Mouse (Mus musculus) neural tube, embryonic 13.5 days (tissue): ENCODE data around the gene Cyp2d9. TPM values are rescaled to one million over a fixed set of nuclear protein-coding genes. Genes with fewer than 3 reads are reported as not detected.
"Not testable (repeated sequence)": the region's sequence is repeated elsewhere in the genome, so short reads cannot be mapped to it uniquely, and the experiment has no call there.

Experiments
- ATAC-seq: fragments of 200-750 bp; cut with Nextera tagmentation; 2 replicates; pipeline ENCODE4 v1.8.0; 2017; ENCODE audit warnings: low read depth, mild to moderate bottlenecking, moderate TSS enrichment, moderate library complexity
- H3K27ac ChIP-seq: fragments of 300-500 bp; sonication (generic); replicated peaks from 2 replicates; pipeline ENCODE4 v1.5.1; 2015; ENCODE audit warnings: moderate library complexity, mild to moderate bottlenecking, inconsistent platforms
- H3K27me3 ChIP-seq: fragments of 300-500 bp; sonication (generic); 2 replicates; pipeline ENCODE4 v1.6.1; 2015; ENCODE audit warnings: mild to moderate bottlenecking, inconsistent platforms
- H3K36me3 ChIP-seq: fragments of 300-500 bp; sonication (generic); 2 replicates; pipeline ENCODE4 v1.6.1; 2015; ENCODE audit warnings: mild to moderate bottlenecking, inconsistent platforms
- H3K4me1 ChIP-seq: fragments of 300-500 bp; sonication (generic); replicated peaks from 2 replicates; pipeline ENCODE4 v1.6.1; 2015; ENCODE audit warnings: inconsistent platforms
- H3K4me2 ChIP-seq: fragments of 300-500 bp; sonication (generic); 2 replicates; pipeline ENCODE4 v1.6.1; 2015; ENCODE audit warnings: inconsistent platforms, mild to moderate bottlenecking, moderate library complexity
- H3K4me3 ChIP-seq: fragments of 300-500 bp; sonication (generic); 2 replicates; pipeline ENCODE4 v1.5.1; 2015; ENCODE audit warnings: mild to moderate bottlenecking, inconsistent platforms
- H3K9ac ChIP-seq: fragments of 300-500 bp; sonication (generic); 2 replicates; pipeline ENCODE4 v1.6.1; 2015; ENCODE audit warnings: moderate library complexity, mild to moderate bottlenecking, inconsistent platforms
- H3K9me3 ChIP-seq: fragments of 300-500 bp; sonication (generic); 2 replicates; pipeline ENCODE4 v1.6.1; 2016; ENCODE audit warnings: inconsistent platforms
- WGBS: fragments of 180-500 bp; shearing (Covaris S2); methylation state at CpG from one replicate; pipeline ENCODE4 v1.1.7; 2015; 5-methylcytosine and 5-hydroxymethylcytosine counted together
- polyA plus RNA-seq: library from polyadenylated mRNA; unstranded; fragments of >200 nt; fragmentation: Nextera tagmentation; extraction: Ambion mirVana; gene quantifications from 2 replicates; pipeline ENCODE4 v1.2.1, GENCODE M21; 2015

The Cyp2d9 gene
- polyA plus RNA-seq, result not detected in 2 replicates

DNA sequence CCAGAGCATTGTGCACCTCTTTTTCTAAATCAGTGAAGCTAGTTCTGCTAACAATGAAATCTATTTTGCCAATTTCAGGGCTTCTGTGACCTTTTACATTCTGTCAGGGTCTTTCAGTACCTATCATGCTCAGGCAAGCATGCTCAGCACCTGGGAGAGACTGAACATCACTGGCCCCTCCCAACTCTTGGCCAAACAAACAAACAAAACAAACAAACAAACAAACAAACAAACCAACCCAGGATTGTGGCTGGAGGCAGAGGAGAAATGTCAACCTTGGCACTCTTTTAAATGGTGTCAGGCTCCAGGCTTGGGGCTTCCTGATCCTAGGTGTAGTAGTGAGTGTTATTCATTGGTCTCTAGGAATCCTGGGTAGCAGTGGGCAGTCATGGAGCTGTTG, at the start of gene Cyp2d9:
Gene Cyp2d9, plus strand, starts transcription at position 301 of the 400 bp plus-strand sequence.
- Histone ChIP-seq H3K9ac (no peak within 1 kb of the TSS), H3K27ac (no peak within 1 kb of the TSS), H3K36me3 (no peaks in the 10 kb centered on the region), H3K27me3 (no peaks in the 10 kb centered on the region), H3K4me2 (no peak within 1 kb of the TSS), H3K9me3 (peaks cover 18% of the 10 kb centered on the region), H3K4me3 (no peak within 1 kb of the TSS), H3K4me1 (no peaks in the 10 kb centered on the region)
- no peak for ATAC-seq

DNA sequence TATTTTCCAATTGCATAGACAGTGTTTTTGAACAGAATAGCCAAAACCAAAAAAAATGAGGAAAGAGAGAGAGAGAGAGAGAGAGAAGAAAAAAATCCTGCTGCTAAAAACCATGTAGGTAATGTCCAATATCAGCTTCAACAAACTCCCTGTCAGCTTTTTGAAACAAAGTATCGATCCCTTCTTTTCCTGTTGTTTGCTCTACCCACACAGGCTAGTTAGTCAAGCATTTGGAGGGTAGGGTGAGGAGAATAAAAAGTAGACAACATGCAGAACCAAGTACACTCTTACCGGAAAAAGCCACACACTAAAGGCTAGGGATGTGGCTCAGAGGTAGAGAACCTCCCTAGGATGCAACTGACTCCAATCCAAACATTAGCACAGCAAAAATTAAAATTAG, 47.5 kb upstream of the Cyp2d9 start:
- no peak for ATAC-seq
- WGBS, result 92% methylated on average over 2 of the region's 2 CpGs

DNA sequence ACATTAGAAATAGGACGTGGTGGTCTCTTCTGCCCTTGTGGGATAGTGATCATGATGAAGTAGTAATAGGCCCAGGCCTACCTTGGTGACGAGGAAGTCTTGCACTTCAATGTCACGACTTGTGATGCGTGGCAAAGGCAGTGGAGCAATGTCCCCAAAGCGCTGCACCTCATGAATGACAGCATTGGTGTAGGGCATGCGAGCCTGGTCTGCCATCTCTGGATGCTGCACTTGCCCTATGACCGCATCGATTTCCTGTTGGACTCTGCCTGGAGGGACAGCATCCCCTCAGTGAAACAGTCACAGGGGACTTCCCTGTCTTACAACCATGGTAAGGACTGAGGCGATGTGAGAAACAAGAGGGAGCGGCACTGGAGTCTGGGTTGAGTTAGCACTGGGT, 43.3 kb upstream of the Cyp2d9 start:
- ATAC-seq, H3K4me1 ChIP-seq, H3K27ac ChIP-seq, H3K36me3 ChIP-seq, H3K4me2 ChIP-seq, H3K4me3 ChIP-seq, H3K9ac ChIP-seq, H3K9me3 ChIP-seq, H3K27me3 ChIP-seq: not testable (repeated sequence)
- 91% methylated on average over 10 of the region's 10 CpGs for WGBS

More for the DNA sequence above, 47.5 kb upstream of the Cyp2d9 start:
- Histone ChIP-seq H3K4me3 (no peak overlapping the region), H3K36me3 (no peaks in the 10 kb centered on the region), H3K27ac (no peak overlapping the region), H3K27me3 (no peaks in the 10 kb centered on the region; the same call in 1 of the 2 replicates), H3K9me3 (no peaks in the 10 kb centered on the region), H3K4me2 (no peak overlapping the region), H3K4me1 (peaks cover 3% of the 10 kb centered on the region), H3K9ac (no peak overlapping the region)

DNA sequence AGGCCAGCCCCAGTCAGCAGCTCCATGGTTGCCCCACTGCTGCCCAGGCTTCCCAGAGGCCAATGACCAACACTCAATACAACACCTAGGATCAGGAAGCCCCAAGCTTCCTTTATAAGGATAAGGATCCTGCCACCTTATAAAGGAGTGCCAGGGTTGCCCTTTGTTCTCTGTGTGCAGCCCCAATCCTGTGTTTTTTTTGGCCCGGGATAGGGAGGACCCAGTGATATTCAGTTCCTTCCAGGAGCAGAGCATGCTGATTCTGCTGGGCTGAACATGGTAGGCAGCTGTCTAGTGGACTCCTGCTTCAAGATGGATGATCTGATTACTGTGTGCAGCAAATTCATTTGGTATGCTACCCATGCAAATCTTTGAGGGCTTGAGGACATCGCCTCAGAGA, 39.3 kb upstream of the Cyp2d9 start, which contains the start of gene Cyp2d11:
Gene Cyp2d11, minus strand, starts transcription at position 101 of the 400 bp plus-strand sequence.
- not testable (repeated sequence) for H3K27me3 ChIP-seq, H3K4me1 ChIP-seq, H3K9me3 ChIP-seq, H3K4me2 ChIP-seq, H3K9ac ChIP-seq, H3K4me3 ChIP-seq, ATAC-seq, H3K27ac ChIP-seq, H3K36me3 ChIP-seq
- 71% methylated on average over 2 of the region's 2 CpGs for WGBS

DNA sequence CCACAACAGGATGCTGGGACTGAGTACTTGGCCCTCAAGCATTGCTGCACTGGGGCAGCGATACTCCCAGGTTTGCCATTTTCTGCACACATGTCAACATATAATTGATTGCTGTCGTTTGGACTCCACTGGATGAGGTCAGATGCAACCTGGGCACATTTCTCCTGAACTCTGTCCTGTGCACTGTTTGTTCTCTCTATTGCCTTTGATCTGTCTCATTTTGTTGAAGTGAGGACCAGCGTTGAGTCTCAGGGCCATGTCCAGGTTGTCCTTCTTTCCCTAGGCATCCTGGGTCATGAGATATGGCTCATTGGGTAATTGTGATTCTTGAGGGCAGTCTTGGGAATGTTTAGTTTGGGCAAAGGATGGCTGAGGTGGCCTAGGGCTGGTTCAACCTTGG, 37.3 kb upstream of the Cyp2d9 start:
- H3K9ac ChIP-seq, H3K36me3 ChIP-seq, ATAC-seq, H3K4me3 ChIP-seq, H3K9me3 ChIP-seq, H3K27me3 ChIP-seq, H3K4me1 ChIP-seq, H3K27ac ChIP-seq, H3K4me2 ChIP-seq: not testable (repeated sequence)
- WGBS, result 89% methylated on average over 3 of the region's 3 CpGs

DNA sequence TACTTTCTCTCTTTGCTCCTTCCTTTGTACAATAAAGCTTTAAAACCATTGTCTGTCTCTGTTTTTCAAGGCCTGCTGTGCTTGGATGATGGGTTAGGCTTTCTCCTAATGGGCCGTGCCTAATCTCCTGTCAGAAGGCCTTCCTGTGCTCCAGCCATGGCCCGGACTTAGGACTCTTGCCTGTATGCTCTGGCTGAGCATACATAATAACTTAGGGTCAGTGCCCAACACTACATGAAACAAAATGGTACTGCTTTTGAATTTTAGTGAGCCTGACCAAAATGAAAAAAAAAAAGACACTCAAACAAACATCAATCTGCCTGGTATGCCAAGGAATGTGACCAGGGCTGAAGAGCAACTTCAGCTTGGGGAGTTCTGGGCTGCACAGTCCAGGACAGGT, 31.7 kb upstream of the Cyp2d9 start:
- WGBS, result 11% methylated on average over 2 of the region's 2 CpGs
- H3K4me3 ChIP-seq, result no peak overlapping the region
- no peak for ATAC-seq
- no peak overlapping the region for H3K27ac ChIP-seq
- H3K9ac ChIP-seq, result no peak overlapping the region
- no peaks in the 10 kb centered on the region for H3K27me3 ChIP-seq
- no peaks in the 10 kb centered on the region for H3K9me3 ChIP-seq
- H3K4me2 ChIP-seq, result no peak overlapping the region
- H3K4me1 ChIP-seq, result no peaks in the 10 kb centered on the region
- no peaks in the 10 kb centered on the region for H3K36me3 ChIP-seq

DNA sequence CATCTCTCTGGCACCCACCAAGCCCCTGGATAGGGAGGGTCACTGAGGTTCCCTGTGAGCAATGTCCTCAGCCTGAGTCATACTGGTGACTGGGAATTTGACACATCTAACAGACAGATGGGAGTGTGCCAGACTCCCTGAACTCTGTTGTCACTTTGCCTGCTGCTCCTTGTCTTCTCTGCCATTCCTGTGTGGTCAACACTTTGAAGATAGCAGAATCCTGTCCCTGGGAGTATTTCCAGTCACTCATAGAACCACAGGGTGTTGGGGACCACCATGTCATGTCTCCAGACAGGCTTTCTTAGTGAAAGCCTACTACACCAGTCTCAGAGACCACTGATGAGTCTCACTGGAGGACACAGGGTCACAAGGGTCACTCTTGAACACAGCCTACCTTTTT, 31.1 kb upstream of the Cyp2d9 start:
- Histone ChIP-seq H3K9me3 (no peaks in the 10 kb centered on the region), H3K27me3 (no peaks in the 10 kb centered on the region), H3K4me3 (no peak overlapping the region), H3K9ac (no peak overlapping the region), H3K36me3 (no peaks in the 10 kb centered on the region), H3K4me1 (no peaks in the 10 kb centered on the region), H3K27ac (no peak overlapping the region), H3K4me2 (no peak overlapping the region)
- ATAC-seq, result no peak

DNA sequence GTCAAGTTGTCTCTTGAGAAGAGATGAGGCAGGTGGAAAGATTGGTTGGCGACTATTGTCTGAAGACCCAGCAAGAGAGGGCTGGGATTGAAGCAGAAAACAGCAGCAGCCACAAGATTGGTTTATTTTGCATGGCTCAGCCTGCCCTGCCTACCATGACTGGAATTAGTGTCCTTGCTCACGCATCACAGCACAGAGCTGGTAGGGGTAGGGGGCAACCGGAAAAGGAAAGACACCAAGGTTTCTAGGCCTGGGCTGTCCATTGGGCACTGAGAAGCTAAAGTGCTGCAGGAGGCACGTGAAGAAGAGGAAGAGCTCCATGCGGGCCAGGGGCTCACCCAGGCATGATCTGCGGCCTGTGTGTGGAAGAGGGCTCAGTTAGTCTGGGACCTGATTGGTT, 30.5 kb upstream of the Cyp2d9 start:
- Histone ChIP-seq H3K4me3 (no peak overlapping the region), H3K27me3 (no peaks in the 10 kb centered on the region), H3K36me3 (no peaks in the 10 kb centered on the region), H3K9me3 (no peaks in the 10 kb centered on the region), H3K4me1 (no peaks in the 10 kb centered on the region), H3K9ac (no peak overlapping the region), H3K4me2 (no peak overlapping the region), H3K27ac (no peak overlapping the region)
- ATAC-seq, result no peak
- 86% methylated on average over 6 of the region's 6 CpGs for WGBS

DNA sequence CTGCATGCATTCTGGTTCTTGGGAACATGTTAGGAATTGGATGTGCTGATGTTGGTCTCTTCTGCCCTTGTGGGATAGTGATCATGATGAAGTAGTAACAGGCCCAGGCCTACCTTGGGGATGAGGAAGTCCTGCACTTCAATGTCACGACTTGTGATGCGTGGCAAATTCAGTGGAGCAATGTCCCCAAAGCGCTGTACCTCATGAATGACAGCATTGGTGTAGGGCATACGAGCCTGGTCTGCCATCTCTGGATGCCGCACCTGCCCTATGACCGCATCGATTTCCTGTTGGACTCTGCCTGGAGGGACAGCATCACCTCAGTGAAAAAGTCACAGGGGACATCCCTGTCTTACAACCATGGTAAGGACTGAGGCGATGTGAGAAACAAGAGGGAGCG, 29.6 kb upstream of the Cyp2d9 start:
- H3K27me3 ChIP-seq, result no peaks in the 10 kb centered on the region
- H3K27ac ChIP-seq, result no peak overlapping the region
- 94% methylated on average over 9 of the region's 9 CpGs for WGBS
- no peak for ATAC-seq
- no peak overlapping the region for H3K4me3 ChIP-seq
- H3K36me3 ChIP-seq, result no peaks in the 10 kb centered on the region
- H3K9ac ChIP-seq, result no peak overlapping the region
- no peaks in the 10 kb centered on the region for H3K4me1 ChIP-seq
- no peaks in the 10 kb centered on the region for H3K9me3 ChIP-seq
- no peak overlapping the region for H3K4me2 ChIP-seq

DNA sequence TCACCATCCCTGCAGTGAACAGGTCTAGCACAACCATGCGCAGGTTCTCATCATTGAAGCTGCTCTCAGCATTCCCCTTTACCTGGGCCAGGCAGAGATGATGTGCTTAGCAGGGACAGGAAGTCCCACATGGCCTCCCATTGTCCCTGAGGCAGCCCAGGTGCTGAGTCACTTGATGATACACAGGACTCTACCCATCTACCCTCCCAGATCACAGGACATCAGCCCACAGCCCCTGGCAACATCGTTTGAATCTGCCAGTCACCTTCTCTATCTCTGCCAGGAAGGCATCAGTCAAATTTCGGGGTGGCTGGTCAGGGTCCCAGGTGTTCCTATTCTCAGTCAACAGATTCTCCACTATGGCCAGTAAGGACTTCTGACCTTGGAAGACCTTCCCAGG, 29.1 kb upstream of the Cyp2d9 start:
- H3K4me3 ChIP-seq, result no peak overlapping the region
- no peaks in the 10 kb centered on the region for H3K4me1 ChIP-seq
- no peak for ATAC-seq
- 92% methylated on average over 3 of the region's 3 CpGs for WGBS
- H3K4me2 ChIP-seq, result no peak overlapping the region
- no peak overlapping the region for H3K9ac ChIP-seq
- H3K27ac ChIP-seq, result no peak overlapping the region
- H3K27me3 ChIP-seq, result no peaks in the 10 kb centered on the region
- no peaks in the 10 kb centered on the region for H3K9me3 ChIP-seq
- H3K36me3 ChIP-seq, result no peaks in the 10 kb centered on the region

DNA sequence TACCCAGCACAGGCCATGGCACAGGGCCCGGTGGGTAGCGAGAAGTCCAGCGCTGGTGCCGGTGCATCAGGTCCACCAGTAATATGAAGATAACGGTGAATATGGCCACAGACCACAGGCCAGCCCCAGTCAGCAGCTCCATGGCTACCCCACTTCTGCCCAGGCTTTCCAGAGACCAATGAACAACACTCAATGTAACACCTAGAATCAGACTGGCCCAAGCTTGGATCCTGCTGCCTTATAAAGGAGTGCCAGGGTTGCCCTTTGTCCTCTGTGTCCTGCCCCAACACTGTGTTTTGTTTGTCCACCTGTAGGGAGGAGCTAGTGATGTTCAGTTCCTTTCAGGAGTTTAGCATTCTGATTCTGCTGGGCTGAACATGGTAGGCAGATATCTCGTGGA, 26.3 kb upstream of the Cyp2d9 start, which contains the start of gene Cyp2d10:
Gene Cyp2d10, minus strand, starts transcription at position 215 of the 400 bp plus-strand sequence.
- no peaks in the 10 kb centered on the region for H3K9me3 ChIP-seq
- no peaks in the 10 kb centered on the region for H3K4me1 ChIP-seq
- no peaks in the 10 kb centered on the region for H3K36me3 ChIP-seq
- 94% methylated on average over 6 of the region's 6 CpGs for WGBS
- H3K4me3 ChIP-seq, result no peak within 1 kb of the TSS
- H3K4me2 ChIP-seq, result no peak within 1 kb of the TSS
- no peak for ATAC-seq
- no peak within 1 kb of the TSS for H3K9ac ChIP-seq
- H3K27me3 ChIP-seq, result no peaks in the 10 kb centered on the region
- H3K27ac ChIP-seq, result no peak within 1 kb of the TSS

DNA sequence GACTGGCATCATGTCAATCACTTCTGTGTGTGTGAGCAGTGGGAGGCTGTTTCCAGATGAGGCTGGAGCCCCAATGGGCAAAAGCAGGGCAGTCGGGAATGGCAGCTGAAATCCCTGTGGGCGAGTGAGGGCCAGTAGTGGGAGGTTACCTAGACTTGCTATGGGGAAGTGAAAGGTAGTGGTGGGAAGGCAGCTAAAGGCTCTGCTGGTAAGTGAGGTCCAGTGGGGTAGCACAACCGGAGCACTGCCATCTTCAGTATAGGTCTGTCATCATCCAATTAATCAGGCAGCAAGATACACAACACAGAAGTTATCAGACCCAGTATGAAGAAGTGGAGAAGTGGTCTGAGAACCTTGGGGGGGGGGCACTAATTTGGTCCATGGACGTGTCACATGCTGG, 25.7 kb upstream of the Cyp2d9 start:
- Histone ChIP-seq H3K9me3 (no peaks in the 10 kb centered on the region), H3K4me3 (no peak overlapping the region), H3K36me3 (no peaks in the 10 kb centered on the region), H3K27me3 (no peaks in the 10 kb centered on the region), H3K4me1 (no peaks in the 10 kb centered on the region), H3K4me2 (no peak overlapping the region), H3K9ac (no peak overlapping the region), H3K27ac (no peak overlapping the region)
- 85% methylated on average over 4 of the region's 4 CpGs for whole genome bisulfite sequencing
- no peak for ATAC-seq
